Mouse (Mus musculus) hindbrain, embryonic 11.5 days (tissue): ENCODE results near the gene Ctnnd2. TPM values are rescaled to one million over a fixed set of nuclear protein-coding genes. Genes with fewer than 3 reads are reported as not detected.

Experiments
- ATAC-seq: fragments of 200-750 bp; cut with Nextera tagmentation; 2 replicates; pipeline ENCODE4 v1.8.0; 2017; ENCODE audit warnings: mild to moderate bottlenecking, moderate TSS enrichment, moderate library complexity; ENCODE audit not compliant: low FRiP score
- DNase-seq: peaks from one replicate; pipeline ENCODE4 v3.0.0-alpha.2; 2015; ENCODE audit warnings: low spot score
- H3K27ac ChIP-seq: fragments of 300-500 bp; sonication (generic); 2 replicates; pipeline ENCODE4 v1.5.1; 2014; ENCODE audit warnings: mild to moderate bottlenecking, low read depth, low read length
- H3K27me3 ChIP-seq: fragments of 300-500 bp; sonication (generic); 2 replicates; pipeline ENCODE4 v1.6.1; 2014; ENCODE audit warnings: mild to moderate bottlenecking, low read length, moderate library complexity, mixed read lengths; ENCODE audit not compliant: control insufficient read depth, insufficient read depth
- H3K36me3 ChIP-seq: fragments of 300-500 bp; sonication (generic); 2 replicates; pipeline ENCODE4 v1.6.1; 2014; ENCODE audit warnings: mild to moderate bottlenecking, low read length, moderate library complexity, mixed read lengths; ENCODE audit not compliant: control insufficient read depth, insufficient read depth
- H3K4me1 ChIP-seq: fragments of 300-500 bp; sonication (generic); replicated peaks from 2 replicates; pipeline ENCODE4 v1.6.1; 2014; ENCODE audit warnings: low read length, mixed read lengths; ENCODE audit not compliant: control insufficient read depth, insufficient read depth
- H3K4me2 ChIP-seq: fragments of 300-500 bp; sonication (generic); replicated peaks from 2 replicates; pipeline ENCODE4 v1.6.1; 2014; ENCODE audit warnings: mild to moderate bottlenecking, low read depth, low read length
- H3K4me3 ChIP-seq: fragments of 300-500 bp; sonication (generic); 2 replicates; pipeline ENCODE4 v1.5.1; 2014; ENCODE audit warnings: low read depth, low read length
- H3K9ac ChIP-seq: fragments of 300-500 bp; sonication (generic); 2 replicates; pipeline ENCODE4 v1.6.1; 2014; ENCODE audit warnings: low read depth, low read length
- H3K9me3 ChIP-seq: fragments of 300-500 bp; sonication (generic); 2 replicates; pipeline ENCODE4 v1.6.1; 2016; ENCODE audit warnings: low read length; ENCODE audit not compliant: control insufficient read depth
- WGBS: fragments of 180-500 bp; shearing (Covaris S2); extraction: QIAGEN DNeasy Blood & Tissue Kit; methylation state at CpG from one replicate; pipeline ENCODE4 v1.1.7; 2014; 5-methylcytosine and 5-hydroxymethylcytosine counted together
- polyA plus RNA-seq: library from polyadenylated mRNA; unstranded; fragments of >200 nt; fragmentation: Nextera tagmentation; extraction: Ambion mirVana; gene quantifications from 2 replicates; pipeline ENCODE4 v1.2.1, GENCODE M21; 2014

Ctnnd2 gene
- polyA plus RNA-seq, 1 experiment from 2014 or later: 32.2 TPM

- Histone ChIP-seq H3K27me3 (no peaks in the 10 kb centered on the region), H3K9ac (no peak overlapping the region), H3K4me2 (no peak overlapping the region), H3K4me1 (no peaks in the 10 kb centered on the region), H3K4me3 (no peak overlapping the region), H3K27ac (no peak overlapping the region), H3K9me3 (no peaks in the 10 kb centered on the region), H3K36me3 (no peaks in the 10 kb centered on the region)
- ATAC-seq (peak; percentile 87), DNase-seq (peak; percentile 83)
- WGBS: 9% methylated on average over 6 of the region's 6 CpGs
Measured at GRCm38 (mm10) chr15:30740728-30741127, 568.3 kb downstream of the Ctnnd2 start.

GRCm38 (mm10) chr15:30757991-30758390 is 585.6 kb downstream of the Ctnnd2 start:
- ATAC-seq: no peak
- no peak overlapping the region for H3K27ac ChIP-seq
- H3K27me3 ChIP-seq: no peaks in the 10 kb centered on the region
- H3K4me3 ChIP-seq: no peak overlapping the region
- H3K9ac ChIP-seq: no peak overlapping the region
- no peak overlapping the region for H3K4me2 ChIP-seq
- H3K36me3 ChIP-seq: no peaks in the 10 kb centered on the region
- DNase-seq: no peak
- 84% methylated on average over 2 of the region's 2 CpGs for WGBS
- H3K4me1 ChIP-seq: no peaks in the 10 kb centered on the region
- no peaks in the 10 kb centered on the region for H3K9me3 ChIP-seq

- no peak for DNase-seq
- no peaks in the 10 kb centered on the region for H3K27me3 ChIP-seq
- no peaks in the 10 kb centered on the region for H3K9me3 ChIP-seq
- no peak overlapping the region for H3K9ac ChIP-seq
- WGBS: 76% methylated on average over 5 of the region's 5 CpGs
- no peak overlapping the region for H3K4me2 ChIP-seq
- no peak overlapping the region for H3K4me3 ChIP-seq
- H3K4me1 ChIP-seq: no peaks in the 10 kb centered on the region
- no peaks in the 10 kb centered on the region for H3K36me3 ChIP-seq
- H3K27ac ChIP-seq: no peak overlapping the region
- ATAC-seq: no peak
Measured at GRCm38 (mm10) chr15:30762211-30762610, 589.8 kb downstream of the Ctnnd2 start.

- H3K9ac ChIP-seq: no peak overlapping the region
- no peak overlapping the region for H3K4me3 ChIP-seq
- no peaks in the 10 kb centered on the region for H3K36me3 ChIP-seq
- ATAC-seq: no peak
- WGBS: 86% methylated on average over 1 of the region's 1 CpGs
- DNase-seq: no peak
- no peak overlapping the region for H3K4me2 ChIP-seq
- H3K9me3 ChIP-seq: no peaks in the 10 kb centered on the region
- H3K27ac ChIP-seq: no peak overlapping the region
- H3K4me1 ChIP-seq: no peaks in the 10 kb centered on the region
- no peaks in the 10 kb centered on the region for H3K27me3 ChIP-seq
Measured at GRCm38 (mm10) chr15:30762695-30763285, 590.4 kb downstream of the Ctnnd2 start.

- H3K4me1 ChIP-seq: no peaks in the 10 kb centered on the region
- H3K36me3 ChIP-seq: no peaks in the 10 kb centered on the region
- H3K4me3 ChIP-seq: no peak overlapping the region
- ATAC-seq (no peak), DNase-seq (no peak)
- H3K4me2 ChIP-seq: no peak overlapping the region
- WGBS: 84% methylated on average over 7 of the region's 7 CpGs
- no peaks in the 10 kb centered on the region for H3K9me3 ChIP-seq
- no peak overlapping the region for H3K27ac ChIP-seq
- H3K9ac ChIP-seq: no peak overlapping the region
- no peaks in the 10 kb centered on the region for H3K27me3 ChIP-seq
Measured at GRCm38 (mm10) chr15:30776931-30777330, 604.5 kb downstream of the Ctnnd2 start.

GRCm38 (mm10) chr15:30777801-30778200 is 605.4 kb downstream of the Ctnnd2 start:
- no peak overlapping the region for H3K4me3 ChIP-seq
- H3K4me1 ChIP-seq: no peaks in the 10 kb centered on the region
- H3K27ac ChIP-seq: peak overlapping the region; percentile 62
- DNase-seq (no peak), ATAC-seq (no peak)
- H3K4me2 ChIP-seq: no peak overlapping the region
- WGBS: 85% methylated on average over 5 of the region's 5 CpGs
- no peaks in the 10 kb centered on the region for H3K27me3 ChIP-seq
- H3K9me3 ChIP-seq: no peaks in the 10 kb centered on the region
- H3K36me3 ChIP-seq: no peaks in the 10 kb centered on the region
- no peak overlapping the region for H3K9ac ChIP-seq

GRCm38 (mm10) chr15:30779903-30780302 is 607.5 kb downstream of the Ctnnd2 start:
- no peaks in the 10 kb centered on the region for H3K9me3 ChIP-seq
- H3K36me3 ChIP-seq: no peaks in the 10 kb centered on the region
- ATAC-seq (no peak), DNase-seq (no peak)
- no peaks in the 10 kb centered on the region for H3K27me3 ChIP-seq
- H3K9ac ChIP-seq: no peak overlapping the region
- H3K4me1 ChIP-seq: no peaks in the 10 kb centered on the region
- no peak overlapping the region for H3K27ac ChIP-seq
- no peak overlapping the region for H3K4me3 ChIP-seq
- no peak overlapping the region for H3K4me2 ChIP-seq
- WGBS: 97% methylated on average over 1 of the region's 1 CpGs

GRCm38 (mm10) chr15:30780977-30781376 is 608.6 kb downstream of the Ctnnd2 start:
- no peaks in the 10 kb centered on the region for H3K9me3 ChIP-seq
- H3K4me1 ChIP-seq: no peaks in the 10 kb centered on the region
- ATAC-seq: peak; percentile 63
- no peaks in the 10 kb centered on the region for H3K36me3 ChIP-seq
- no peaks in the 10 kb centered on the region for H3K27me3 ChIP-seq
- no peak overlapping the region for H3K4me2 ChIP-seq
- no peak overlapping the region for H3K9ac ChIP-seq
- no peak overlapping the region for H3K4me3 ChIP-seq
- H3K27ac ChIP-seq: no peak overlapping the region
- peak; percentile 13 for DNase-seq

GRCm38 (mm10) chr15:30785706-30786320 is 613.4 kb downstream of the Ctnnd2 start:
- H3K4me3 ChIP-seq: no peak overlapping the region
- no peaks in the 10 kb centered on the region for H3K27me3 ChIP-seq
- H3K36me3 ChIP-seq: no peaks in the 10 kb centered on the region
- ATAC-seq (no peak), DNase-seq (no peak)
- WGBS: 87% methylated on average over 5 of the region's 5 CpGs
- no peak overlapping the region for H3K9ac ChIP-seq
- no peaks in the 10 kb centered on the region for H3K4me1 ChIP-seq
- no peak overlapping the region for H3K27ac ChIP-seq
- no peaks in the 10 kb centered on the region for H3K9me3 ChIP-seq
- no peak overlapping the region for H3K4me2 ChIP-seq
